In the genomic region with DNA sequence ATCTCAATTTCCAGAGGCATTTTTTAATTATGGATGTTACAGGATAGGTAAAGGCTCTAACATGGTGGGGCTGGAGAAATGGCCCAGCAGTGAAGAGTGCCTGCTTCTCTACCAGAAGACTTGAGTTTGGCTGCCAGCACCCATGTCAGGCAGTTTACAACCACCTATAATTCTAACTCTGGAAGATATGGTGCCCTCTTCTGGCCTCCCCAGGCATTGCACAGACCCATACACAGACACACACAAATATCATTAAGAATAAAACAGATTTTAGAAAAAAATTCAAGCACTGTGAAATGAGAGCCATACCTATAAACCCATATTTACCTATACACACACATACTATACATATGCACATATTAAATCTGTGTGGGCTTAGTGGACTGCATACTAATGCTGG, we compare ENCODE assay signal across 18 mouse cellular contexts.
DNase-seq lines count a peak whose midpoint lies in the region; ATAC-seq and TF ChIP-seq lines count a peak whose summit lies in the region.
"Had no signal": no experiment of that assay in that cellular context is flagged by ENCODE, and none has a peak within 500 bp of the region (broad histone marks: within the 10 kb centered on the region; RNA-seq: fewer than 3 reads in every experiment).

No protein-coding gene starts in this region.

- peak; percentile 16 for TF ChIP-seq CTCF in ES-Bruce4 (IDR thresholded peaks at IDR 0.05; ENCODE audit: low read depth, low read length)

- no peak for TF ChIP-seq EP300 in ES-Bruce4 (IDR thresholded peaks at IDR 0.05; ENCODE audit: insufficient read depth, low read depth, low read length)

- DNase-seq in CD4-positive, CD25-positive, alpha-beta regulatory T cell, adult 2 months (ENCODE audit: low read depth, low spot score): peak; percentile 27
- peak; percentile 9 for DNase-seq in liver
- DNase-seq in c-Kit-positive CD71-positive TER-119-positive erythroid progenitor cells, embryonic 14.5 days (ENCODE audit: low spot score): peak; percentile 6
- DNase-seq in urinary bladder, postnatal 10 days (ENCODE audit: low spot score): no peak
- no peak for DNase-seq in gastrocnemius, adult 8-10 months (ENCODE audit: low spot score in 2 of 2)
- DNase-seq: cerebellum, adult 9-10 months; kidney, adult 11 months; right cerebral cortex, postnatal 25 days had no signal

- H3K9me3 ChIP-seq in liver, embryonic 12.5 days (replicated peaks): 0 out of 2 replicates have a peak, but pooled peaks cover 3% of the 10 kb centered on the region
- peaks cover 10% of the 10 kb centered on the region; the same call in 1 of the 2 replicates for H3K9me3 ChIP-seq in ES-Bruce4 (replicated peaks; ENCODE audit: control insufficient read depth, insufficient read depth, low read length, poor library complexity, severe bottlenecking)
- H3K9me3 ChIP-seq: embryonic facial prominence, embryonic 15.5 days; limb, embryonic 12.5 days; lung, embryonic 15.5 days; midbrain, embryonic 15.5 days; neural tube, embryonic 12.5 days had no signal

- no peaks in the 10 kb centered on the region for H3K36me3 ChIP-seq in liver, embryonic 12.5 days
- H3K36me3 ChIP-seq in ES-Bruce4 (ENCODE audit: control insufficient read depth, insufficient read depth, low read length, poor library complexity, severe bottlenecking): no peaks in the 10 kb centered on the region
- H3K36me3 ChIP-seq: embryonic facial prominence, embryonic 15.5 days; heart, embryonic 15.5 days; limb, embryonic 12.5 days; lung, embryonic 15.5 days; midbrain, embryonic 15.5 days; neural tube, embryonic 12.5 days had no signal

- no peak overlapping the region for H3K9ac ChIP-seq in liver, embryonic 12.5 days
- H3K9ac ChIP-seq in ES-Bruce4 (ENCODE audit: low read depth, poor library complexity, severe bottlenecking): no peak overlapping the region
- H3K9ac ChIP-seq: embryonic facial prominence, embryonic 15.5 days; heart, embryonic 15.5 days; limb, embryonic 12.5 days; lung, embryonic 15.5 days; midbrain, embryonic 15.5 days; neural tube, embryonic 12.5 days had no signal

- no peak overlapping the region for H3K4me3 ChIP-seq in liver, embryonic 12.5 days
- no peak overlapping the region for H3K4me3 ChIP-seq in ES-Bruce4 (ENCODE audit: low read depth, low read length)
- H3K4me3 ChIP-seq: embryonic facial prominence, embryonic 15.5 days; heart, embryonic 15.5 days; left cerebral cortex, adult 2 months; limb, embryonic 12.5 days; lung, embryonic 15.5 days; midbrain, embryonic 15.5 days; neural tube, embryonic 12.5 days had no signal

- H3K4me2 ChIP-seq in liver, embryonic 12.5 days: no peak overlapping the region
- H3K4me2 ChIP-seq: embryonic facial prominence, embryonic 15.5 days; heart, embryonic 15.5 days; limb, embryonic 12.5 days; lung, embryonic 15.5 days; midbrain, embryonic 15.5 days; neural tube, embryonic 12.5 days had no signal

- ATAC-seq in CD4-positive, CD25-positive, alpha-beta regulatory T cell, adult 4 months: no peak
- ATAC-seq in liver, embryonic 12.5 days: no peak
- ATAC-seq: midbrain, embryonic 15.5 days had no signal

- H3K27ac ChIP-seq in liver, embryonic 12.5 days: no peak overlapping the region
- H3K27ac ChIP-seq in ES-Bruce4 (ENCODE audit: insufficient read depth, low read length): no peak overlapping the region
- H3K27ac ChIP-seq: embryonic facial prominence, embryonic 15.5 days; heart, embryonic 15.5 days; left cerebral cortex, adult 2 months; limb, embryonic 12.5 days; lung, embryonic 15.5 days; midbrain, embryonic 15.5 days; neural tube, embryonic 12.5 days had no signal

- TF ChIP-seq POLR2A in ES-Bruce4 (IDR thresholded peaks at IDR 0.05; ENCODE audit: insufficient read depth, low read length): no peak

- H3K4me1 ChIP-seq in liver, embryonic 12.5 days: no peaks in the 10 kb centered on the region
- H3K4me1 ChIP-seq in ES-Bruce4 (ENCODE audit: control insufficient read depth, insufficient read depth, low read length): peaks cover 4% of the 10 kb centered on the region
- H3K4me1 ChIP-seq: embryonic facial prominence, embryonic 15.5 days; heart, embryonic 15.5 days; limb, embryonic 12.5 days; lung, embryonic 15.5 days; neural tube, embryonic 12.5 days had no signal

- no peaks in the 10 kb centered on the region for H3K27me3 ChIP-seq in liver, embryonic 12.5 days (replicated peaks)
- H3K27me3 ChIP-seq in ES-Bruce4 (ENCODE audit: control insufficient read depth, insufficient read depth, low read length, poor library complexity, severe bottlenecking): no peaks in the 10 kb centered on the region
- H3K27me3 ChIP-seq: embryonic facial prominence, embryonic 15.5 days; heart, embryonic 15.5 days; limb, embryonic 12.5 days; lung, embryonic 15.5 days; midbrain, embryonic 15.5 days; neural tube, embryonic 12.5 days had no signal

Comparison
In these comparisons a context has a peak if more than half of its experiments do, and no peak if none do; other contexts are left out.
1. DNase-seq: peak in CD4-positive, CD25-positive, alpha-beta regulatory T cell, adult 2 months (single experiment), liver (single experiment) and c-Kit-positive CD71-positive TER-119-positive erythroid progenitor cells, embryonic 14.5 days (single experiment); none in urinary bladder, postnatal 10 days (single experiment) and gastrocnemius, adult 8-10 months (0 of 2).